Mouse (Mus musculus) limb, embryonic 13.5 days (tissue): ENCODE results near the gene Adgrf1. TPM values are rescaled to one million over a fixed set of nuclear protein-coding genes. Genes with fewer than 3 reads are reported as not detected.
A peak's percentile ranks its signal among the peaks of the same experiment; 100 is the strongest.

Experiments
- ATAC-seq: fragments of 200-750 bp; cut with Nextera tagmentation; 2 replicates; pipeline ENCODE4 v1.8.0; 2017; ENCODE audit warnings: low read depth, moderate number of reproducible peaks, moderate TSS enrichment; ENCODE audit not compliant: low FRiP score
- H3K27ac ChIP-seq: fragments of 300-500 bp; sonication (generic); 2 replicates; pipeline ENCODE4 v1.5.1; 2015; ENCODE audit warnings: inconsistent platforms, mild to moderate bottlenecking, moderate library complexity
- H3K27me3 ChIP-seq: fragments of 300-500 bp; sonication (generic); 2 replicates; pipeline ENCODE4 v1.6.1; 2015; ENCODE audit warnings: mild to moderate bottlenecking, inconsistent platforms
- H3K36me3 ChIP-seq: fragments of 300-500 bp; sonication (generic); 2 replicates; pipeline ENCODE4 v1.6.1; 2015; ENCODE audit warnings: inconsistent platforms, mild to moderate bottlenecking, moderate library complexity
- H3K4me1 ChIP-seq: fragments of 300-500 bp; sonication (generic); 2 replicates; pipeline ENCODE4 v1.6.1; 2015; ENCODE audit warnings: inconsistent platforms
- H3K4me2 ChIP-seq: fragments of 300-500 bp; sonication (generic); replicated peaks from 2 replicates; pipeline ENCODE4 v1.6.1; 2015; ENCODE audit warnings: inconsistent platforms, mild to moderate bottlenecking, moderate library complexity
- H3K4me3 ChIP-seq: fragments of 300-500 bp; sonication (generic); 2 replicates; pipeline ENCODE4 v1.5.1; 2015; ENCODE audit warnings: moderate library complexity, mild to moderate bottlenecking, inconsistent platforms
- H3K9ac ChIP-seq: fragments of 300-500 bp; sonication (generic); 2 replicates; pipeline ENCODE4 v1.6.1; 2015; ENCODE audit warnings: mild to moderate bottlenecking, inconsistent platforms
- H3K9me3 ChIP-seq: fragments of 300-500 bp; sonication (generic); 2 replicates; pipeline ENCODE4 v1.6.1; 2016; ENCODE audit warnings: inconsistent platforms
- WGBS: fragments of 180-500 bp; shearing (Covaris S2); methylation state at CpG from one replicate; pipeline ENCODE4 v1.1.7; 2015; 5-methylcytosine and 5-hydroxymethylcytosine counted together
- polyA plus RNA-seq: library from polyadenylated mRNA; unstranded; fragments of >200 nt; fragmentation: Nextera tagmentation; extraction: Ambion mirVana; gene quantifications from 2 replicates; pipeline ENCODE4 v1.2.1, GENCODE M21; 2015

Adgrf1 gene
- polyA plus RNA-seq, 1 experiment from 2014 or later: 0.06 TPM

DNA sequence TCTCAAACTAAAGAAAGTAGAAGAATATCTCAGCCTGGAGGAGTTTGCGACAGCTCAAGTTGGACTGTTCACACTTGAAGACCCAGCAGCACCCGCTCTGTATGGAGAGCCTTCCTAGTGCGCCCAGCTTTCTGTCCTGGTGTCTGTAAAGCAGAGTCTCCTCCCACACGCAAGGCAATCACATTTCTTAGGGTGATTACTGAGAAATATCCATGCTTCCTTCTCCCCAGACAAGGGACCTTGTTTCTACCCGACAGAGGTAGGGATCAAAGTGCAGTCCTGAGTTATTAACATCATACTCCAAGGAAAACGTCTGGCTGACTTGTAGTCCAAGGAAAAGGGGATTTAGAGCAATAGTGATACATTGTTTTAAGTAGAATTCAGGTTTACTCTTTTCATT lies 6.1 kb downstream of the Adgrf1 start:
- no peak for ATAC-seq
- 71% methylated on average over 6 of the region's 6 CpGs for WGBS

DNA sequence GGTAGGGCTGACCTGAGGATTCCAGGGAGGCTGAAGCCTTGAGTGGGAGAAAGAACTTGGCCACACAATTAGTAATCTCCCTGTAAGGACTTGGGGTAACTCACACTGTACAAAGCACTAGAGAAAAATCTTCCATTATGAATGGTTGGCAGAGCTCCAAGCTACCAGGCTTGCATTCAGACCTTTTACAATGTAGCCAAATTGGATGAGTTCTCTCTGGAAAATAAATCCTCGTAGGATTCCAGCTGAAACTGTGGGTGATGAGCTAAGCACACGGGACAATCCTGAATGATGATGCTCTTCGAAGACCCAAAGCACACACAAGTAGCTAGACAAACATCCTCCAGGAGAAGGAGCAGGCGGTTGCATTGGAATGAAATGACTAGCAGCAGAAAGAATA lies 7.1 kb downstream of the Adgrf1 start:
- no peak overlapping the region for H3K9ac ChIP-seq
- 54% methylated on average over 4 of the region's 4 CpGs for WGBS
- H3K9me3 ChIP-seq: no peaks in the 10 kb centered on the region
- no peaks in the 10 kb centered on the region for H3K36me3 ChIP-seq
- H3K4me2 ChIP-seq: no peak overlapping the region
- H3K4me1 ChIP-seq: peaks cover 9% of the 10 kb centered on the region
- H3K27me3 ChIP-seq: no peaks in the 10 kb centered on the region
- no peak for ATAC-seq
- H3K4me3 ChIP-seq: no peak overlapping the region
- H3K27ac ChIP-seq: no peak overlapping the region

More for the DNA sequence above, 6.1 kb downstream of the Adgrf1 start:
- no peak overlapping the region for H3K4me2 ChIP-seq
- peaks cover 9% of the 10 kb centered on the region for H3K4me1 ChIP-seq
- no peak overlapping the region for H3K4me3 ChIP-seq
- H3K36me3 ChIP-seq: no peaks in the 10 kb centered on the region
- H3K9ac ChIP-seq: no peak overlapping the region
- no peaks in the 10 kb centered on the region for H3K27me3 ChIP-seq
- no peaks in the 10 kb centered on the region for H3K9me3 ChIP-seq
- no peak overlapping the region for H3K27ac ChIP-seq

- no peaks in the 10 kb centered on the region for H3K36me3 ChIP-seq
- 80% methylated on average over 7 of the region's 7 CpGs for WGBS
- H3K4me3 ChIP-seq: no peak overlapping the region
- no peak for ATAC-seq
- H3K27me3 ChIP-seq: no peaks in the 10 kb centered on the region
- no peak overlapping the region for H3K4me2 ChIP-seq
- H3K4me1 ChIP-seq: peaks cover 9% of the 10 kb centered on the region
- no peak overlapping the region for H3K9ac ChIP-seq
- H3K9me3 ChIP-seq: no peaks in the 10 kb centered on the region
- no peak overlapping the region for H3K27ac ChIP-seq
Observed at GRCm38 (mm10) chr17:43279671-43280070, 9.5 kb downstream of the Adgrf1 start.

- no peak for ATAC-seq
Observed at GRCm38 (mm10) chr17:43282353-43282752, 12.2 kb downstream of the Adgrf1 start.

DNA sequence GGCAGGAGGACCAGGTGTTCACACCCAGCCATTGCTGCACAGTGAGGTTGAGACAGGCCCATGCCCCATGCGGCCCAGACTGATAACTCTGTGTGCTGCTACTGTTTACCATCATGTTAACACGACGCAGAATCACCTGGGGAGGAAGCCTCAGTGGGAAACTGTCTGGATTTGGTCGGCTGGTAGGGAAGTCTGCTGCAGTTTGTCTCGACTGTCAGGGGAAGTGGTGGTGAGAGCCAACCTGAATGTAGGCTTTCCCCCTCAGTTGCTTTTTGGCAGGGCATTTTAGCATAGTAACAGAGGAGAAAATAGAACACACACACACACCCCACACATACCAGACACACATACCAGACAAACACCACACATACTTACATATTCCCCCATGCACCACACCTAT lies 12.7 kb downstream of the Adgrf1 start:
- WGBS: 59% methylated on average over 5 of the region's 5 CpGs
- Histone ChIP-seq H3K27ac (no peak overlapping the region), H3K4me1 (no peaks in the 10 kb centered on the region), H3K4me3 (no peak overlapping the region), H3K9ac (no peak overlapping the region), H3K9me3 (no peaks in the 10 kb centered on the region), H3K36me3 (no peaks in the 10 kb centered on the region), H3K4me2 (no peak overlapping the region), H3K27me3 (no peaks in the 10 kb centered on the region)
- no peak for ATAC-seq

More at GRCm38 (mm10) chr17:43282353-43282752, 12.2 kb downstream of the Adgrf1 start:
- Histone ChIP-seq H3K9ac (no peak overlapping the region), H3K4me3 (no peak overlapping the region), H3K27me3 (no peaks in the 10 kb centered on the region), H3K36me3 (no peaks in the 10 kb centered on the region), H3K27ac (no peak overlapping the region), H3K4me2 (no peak overlapping the region), H3K4me1 (peaks cover 3% of the 10 kb centered on the region; the same call in 1 of the 2 replicates), H3K9me3 (no peaks in the 10 kb centered on the region)
- 84% methylated on average over 4 of the region's 4 CpGs for WGBS

GRCm38 (mm10) chr17:43299515-43299914 lies 29.4 kb downstream of the Adgrf1 start:
- no peaks in the 10 kb centered on the region for H3K36me3 ChIP-seq
- WGBS: 89% methylated on average over 7 of the region's 7 CpGs
- no peak overlapping the region for H3K4me2 ChIP-seq
- H3K27me3 ChIP-seq: no peaks in the 10 kb centered on the region
- ATAC-seq: no peak
- no peak overlapping the region for H3K4me3 ChIP-seq
- no peaks in the 10 kb centered on the region for H3K9me3 ChIP-seq
- H3K27ac ChIP-seq: no peak overlapping the region
- no peak overlapping the region for H3K9ac ChIP-seq
- no peaks in the 10 kb centered on the region for H3K4me1 ChIP-seq

- H3K9ac ChIP-seq: no peak overlapping the region
- no peaks in the 10 kb centered on the region for H3K27me3 ChIP-seq
- H3K4me3 ChIP-seq: peak overlapping the region; percentile 38; the same call in 1 of the 2 replicates
- no peaks in the 10 kb centered on the region for H3K36me3 ChIP-seq
- H3K27ac ChIP-seq: no peak overlapping the region
- 0 out of 2 replicates have a peak, but pooled peaks cover 7% of the 10 kb centered on the region for H3K4me1 ChIP-seq
- WGBS: 60% methylated on average over 7 of the region's 7 CpGs
- peaks cover 7% of the 10 kb centered on the region; the same call in 1 of the 2 replicates for H3K9me3 ChIP-seq
- peak; percentile 3; the same call in 1 of the 2 replicates for ATAC-seq
- peak overlapping the region; percentile 68 for H3K4me2 ChIP-seq
Observed at GRCm38 (mm10) chr17:43325986-43326671, 56.0 kb downstream of the Adgrf1 start.

- H3K9me3 ChIP-seq: peaks cover 7% of the 10 kb centered on the region; the same call in 1 of the 2 replicates
- H3K4me3 ChIP-seq: peak overlapping the region; percentile 38
- no peaks in the 10 kb centered on the region for H3K27me3 ChIP-seq
- H3K36me3 ChIP-seq: no peaks in the 10 kb centered on the region
- peak overlapping the region; percentile 59 for H3K9ac ChIP-seq
- 17% methylated on average over 29 of the region's 29 CpGs for WGBS
- 0 out of 2 replicates have a peak, but pooled peaks cover 7% of the 10 kb centered on the region for H3K4me1 ChIP-seq
- peak overlapping the region; percentile 68 for H3K4me2 ChIP-seq
- peak overlapping the region; percentile 3; the same call in 1 of the 2 replicates for H3K27ac ChIP-seq
- ATAC-seq: peak; percentile 88
Observed at GRCm38 (mm10) chr17:43326726-43327700, 56.9 kb downstream of the Adgrf1 start.

DNA sequence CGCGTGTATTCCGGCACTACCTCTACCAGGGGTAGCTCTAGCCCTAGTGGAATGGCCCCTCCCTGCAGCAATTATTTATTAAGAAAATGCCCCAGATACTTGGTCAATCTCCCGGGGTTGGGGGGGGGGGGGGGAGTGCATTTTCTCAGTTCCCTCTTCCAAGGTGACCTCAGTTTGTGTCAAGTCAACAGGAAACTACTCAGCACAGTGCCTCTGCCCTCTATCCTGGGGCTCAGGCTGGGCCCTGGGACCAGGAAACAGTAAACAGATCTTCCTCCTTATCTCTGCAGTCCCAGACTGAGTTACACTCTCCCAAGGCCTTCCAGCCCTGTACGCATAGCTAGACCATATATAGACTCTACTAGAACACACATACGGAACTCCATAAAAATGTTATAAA lies 57.7 kb downstream of the Adgrf1 start:
- H3K4me2 ChIP-seq: no peak overlapping the region
- H3K27me3 ChIP-seq: no peaks in the 10 kb centered on the region
- no peaks in the 10 kb centered on the region for H3K36me3 ChIP-seq
- peaks cover 3% of the 10 kb centered on the region; the same call in 1 of the 2 replicates for H3K9me3 ChIP-seq
- ATAC-seq: no peak
- no peak overlapping the region for H3K27ac ChIP-seq
- 85% methylated on average over 6 of the region's 6 CpGs for whole genome bisulfite sequencing
- H3K4me3 ChIP-seq: no peak overlapping the region
- no peak overlapping the region for H3K9ac ChIP-seq
- peaks cover 12% of the 10 kb centered on the region; the same call in 1 of the 2 replicates for H3K4me1 ChIP-seq

- peaks cover 21% of the 10 kb centered on the region for H3K4me1 ChIP-seq
- H3K9me3 ChIP-seq: no peaks in the 10 kb centered on the region
- H3K9ac ChIP-seq: no peak overlapping the region
- 86% methylated on average over 4 of the region's 4 CpGs for WGBS
- no peak for ATAC-seq
- no peak overlapping the region for H3K27ac ChIP-seq
- no peak overlapping the region for H3K4me2 ChIP-seq
- no peaks in the 10 kb centered on the region for H3K36me3 ChIP-seq
- no peak overlapping the region for H3K4me3 ChIP-seq
- H3K27me3 ChIP-seq: no peaks in the 10 kb centered on the region
Observed at GRCm38 (mm10) chr17:43329216-43329615, 59.1 kb downstream of the Adgrf1 start.

- H3K4me1 ChIP-seq: peaks cover 22% of the 10 kb centered on the region
- WGBS: 86% methylated on average over 7 of the region's 7 CpGs
- H3K9ac ChIP-seq: no peak overlapping the region
- H3K9me3 ChIP-seq: no peaks in the 10 kb centered on the region
- no peak for ATAC-seq
- no peak overlapping the region for H3K4me3 ChIP-seq
- no peak overlapping the region for H3K4me2 ChIP-seq
- no peak overlapping the region for H3K27ac ChIP-seq
- no peaks in the 10 kb centered on the region for H3K27me3 ChIP-seq
- H3K36me3 ChIP-seq: no peaks in the 10 kb centered on the region
Observed at GRCm38 (mm10) chr17:43329761-43330183, 59.6 kb downstream of the Adgrf1 start.

DNA sequence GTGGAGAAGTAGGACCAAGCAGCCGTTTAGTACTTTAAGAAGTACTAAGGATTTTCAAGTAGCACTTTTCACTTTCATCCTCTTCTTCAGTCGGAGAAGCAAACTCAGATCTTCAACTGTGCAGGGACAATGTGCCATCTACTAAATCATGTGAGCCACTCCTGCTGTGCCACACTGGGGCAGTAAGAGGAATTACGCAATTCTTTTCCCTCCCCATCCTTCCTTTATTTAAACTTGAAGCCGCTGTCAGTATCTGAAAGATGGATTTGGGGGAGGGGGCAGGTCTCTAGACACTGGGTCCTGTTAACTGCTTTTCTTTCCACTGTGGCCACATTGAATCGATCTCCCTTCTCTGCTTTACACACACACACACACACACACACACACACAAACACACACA lies 62.6 kb downstream of the Adgrf1 start:
- no peak overlapping the region for H3K4me2 ChIP-seq
- H3K27ac ChIP-seq: no peak overlapping the region
- H3K9ac ChIP-seq: no peak overlapping the region
- no peaks in the 10 kb centered on the region for H3K27me3 ChIP-seq
- no peaks in the 10 kb centered on the region for H3K36me3 ChIP-seq
- ATAC-seq: no peak
- peaks cover 15% of the 10 kb centered on the region for H3K4me1 ChIP-seq
- no peak overlapping the region for H3K4me3 ChIP-seq
- 71% methylated on average over 5 of the region's 5 CpGs for WGBS
- no peaks in the 10 kb centered on the region for H3K9me3 ChIP-seq
